Mouse (Mus musculus) MEL (cell line): ENCODE results near the gene Spsb1. TPM values are rescaled to one million over a fixed set of nuclear protein-coding genes. Genes with fewer than 3 reads are reported as not detected.

Experiments
- DNase-seq: peaks from one replicate; pipeline ENCODE4 v3.0.0; 2011; ENCODE audit warnings: low read depth, low spot score
- H3K27ac ChIP-seq: 2 replicates; pipeline ENCODE4 v1.5.1; 2012; ENCODE audit warnings: low read depth, mild to moderate bottlenecking, control low read depth, low read length, moderate library complexity; ENCODE audit not compliant: control insufficient read depth
- H3K27me3 ChIP-seq, 2 experiments: fragments of 150-350 bp in 1 of 2; sonication (generic) in 1 of 2; 2 replicates each; pipeline ENCODE4 v1.6.1; 2012; ENCODE audit warnings: low read length in 2 of 2, mild to moderate bottlenecking in 2 of 2, improper control_type of control experiment in 1 of 2, moderate library complexity in 1 of 2; ENCODE audit not compliant: insufficient read depth in 2 of 2, control insufficient read depth in 1 of 2
- H3K36me3 ChIP-seq, 2 experiments: 2 replicates each; pipeline ENCODE4 v1.6.1; 2012 to 2014; ENCODE audit warnings: low read length in 2 of 2, improper control_type of control experiment in 1 of 2, inconsistent platforms in 1 of 2, mild to moderate bottlenecking in 1 of 2; ENCODE audit not compliant: insufficient read depth in 2 of 2, control insufficient read depth in 1 of 2
- H3K4me1 ChIP-seq, 2 experiments: fragments of 150-350 bp in 1 of 2; sonication (generic) in 1 of 2; 2 replicates each; pipeline ENCODE4 v1.6.1; 2012; ENCODE audit warnings: low read length in 2 of 2, improper control_type of control experiment in 1 of 2, mild to moderate bottlenecking in 1 of 2; ENCODE audit not compliant: insufficient read depth in 2 of 2, control insufficient read depth in 1 of 2
- H3K4me3 ChIP-seq, 2 experiments: fragments of 150-350 bp in 1 of 2; sonication (generic) in 1 of 2; 2 replicates each; pipeline ENCODE4 v1.5.1; 2012; ENCODE audit warnings: low read depth in 2 of 2, low read length in 2 of 2, mild to moderate bottlenecking in 2 of 2, moderate library complexity in 2 of 2, control low read depth in 1 of 2, improper control_type of control experiment in 1 of 2; ENCODE audit not compliant: control insufficient read depth in 1 of 2, insufficient read depth in 1 of 2
- H3K79me2 ChIP-seq: 2 replicates; pipeline ENCODE4 v1.6.1; 2012; ENCODE audit warnings: mild to moderate bottlenecking, low read length, moderate library complexity; ENCODE audit not compliant: control insufficient read depth, poor library complexity, insufficient read depth
- H3K9ac ChIP-seq: 2 replicates; pipeline ENCODE4 v1.6.1; 2012; ENCODE audit warnings: low read depth, mild to moderate bottlenecking, control low read depth, low read length, moderate library complexity; ENCODE audit not compliant: control insufficient read depth, poor library complexity, severe bottlenecking
- H3K9me3 ChIP-seq: fragments of 150-350 bp; sonication (generic); replicated peaks from 2 replicates; pipeline ENCODE4 v1.6.1; 2012; ENCODE audit warnings: mild to moderate bottlenecking, low read length, improper control_type of control experiment, moderate library complexity; ENCODE audit not compliant: insufficient read depth
- BHLHE40 ChIP-seq: IDR thresholded peaks from 2 replicates; pipeline ENCODE4 v1.6.1; 2012; ENCODE audit warnings: low read depth, mild to moderate bottlenecking, inconsistent platforms, low read length, improper control_type of control experiment, borderline replicate concordance
- E2F4 ChIP-seq: IDR thresholded peaks from 2 replicates; pipeline ENCODE4 v1.6.1; 2011; ENCODE audit warnings: low read depth, low read length, improper control_type of control experiment, borderline replicate concordance
- ELF1 ChIP-seq: IDR thresholded peaks from 2 replicates; pipeline ENCODE4 v1.6.1; 2014; ENCODE audit warnings: low read depth, mild to moderate bottlenecking, inconsistent platforms, low read length, improper control_type of control experiment, moderate library complexity
- EP300 ChIP-seq, 2 experiments: IDR thresholded peaks; 2 replicates each; pipeline ENCODE4 v1.6.1; 2011; ENCODE audit warnings: improper control_type of control experiment in 2 of 2, low read length in 2 of 2, low read depth in 1 of 2, mild to moderate bottlenecking in 1 of 2
- GABPA ChIP-seq: IDR thresholded peaks from 2 replicates; pipeline ENCODE4 v1.6.1; 2012; ENCODE audit warnings: low read depth, mild to moderate bottlenecking, inconsistent platforms, low read length, improper control_type of control experiment, moderate library complexity
- GATA1 ChIP-seq: IDR thresholded peaks from 2 replicates; pipeline ENCODE4 v1.6.1; 2011; ENCODE audit warnings: low read depth, low read length, improper control_type of control experiment
- JUND ChIP-seq: IDR thresholded peaks from 2 replicates; pipeline ENCODE4 v1.6.1; 2011; ENCODE audit warnings: low read depth, mild to moderate bottlenecking, improper control_type of control experiment, low read length
- KAT2A ChIP-seq: conservative IDR thresholded peaks from 2 replicates; pipeline ENCODE4 v1.6.1; 2012; ENCODE audit warnings: low read depth, low read length, improper control_type of control experiment, inconsistent platforms
- MAX ChIP-seq: IDR thresholded peaks from 2 replicates; pipeline ENCODE4 v1.6.1; 2011; ENCODE audit warnings: low read length, improper control_type of control experiment
- MAZ ChIP-seq: IDR thresholded peaks from 2 replicates; pipeline ENCODE4 v1.6.1; 2012; ENCODE audit warnings: low read depth, mild to moderate bottlenecking, inconsistent platforms, low read length, improper control_type of control experiment
- MEF2A ChIP-seq: IDR thresholded peaks from 2 replicates; pipeline ENCODE4 v1.6.1; 2014; ENCODE audit warnings: low read depth, mild to moderate bottlenecking, inconsistent platforms, low read length, improper control_type of control experiment; ENCODE audit not compliant: poor library complexity, insufficient replicate concordance, severe bottlenecking; ENCODE audit errors: extremely low read depth
- MXI1 ChIP-seq: IDR thresholded peaks from 2 replicates; pipeline ENCODE4 v1.6.1; 2011; ENCODE audit warnings: mild to moderate bottlenecking, low read depth, low read length, improper control_type of control experiment
- MYC ChIP-seq: IDR thresholded peaks from 2 replicates; pipeline ENCODE4 v1.6.1; 2011; ENCODE audit warnings: low read depth, mild to moderate bottlenecking, low read length, improper control_type of control experiment, moderate library complexity
- NELFE ChIP-seq: IDR thresholded peaks from 2 replicates; pipeline ENCODE4 v1.6.1; 2011; ENCODE audit warnings: low read depth, low read length, improper control_type of control experiment
- POLR2A ChIP-seq, 2 experiments: IDR thresholded peaks; 2 replicates each; pipeline ENCODE4 v1.6.1; 2011 to 2012; ENCODE audit warnings: low read length in 2 of 2, mild to moderate bottlenecking in 2 of 2, control low read depth in 1 of 2, improper control_type of control experiment in 1 of 2, low read depth in 1 of 2, moderate library complexity in 1 of 2; ENCODE audit not compliant: control insufficient read depth in 1 of 2, insufficient read depth in 1 of 2, poor library complexity in 1 of 2
- POLR2AphosphoS5 ChIP-seq: IDR thresholded peaks from 2 replicates; pipeline ENCODE4 v1.6.1; 2012; ENCODE audit warnings: low read depth, borderline replicate concordance, mild to moderate bottlenecking, inconsistent platforms, low read length, moderate library complexity, mixed read lengths
- RAD21 ChIP-seq: IDR thresholded peaks from 2 replicates; pipeline ENCODE4 v1.6.1; 2011; ENCODE audit warnings: mild to moderate bottlenecking, low read depth, low read length, improper control_type of control experiment
- SMC3 ChIP-seq: IDR thresholded peaks from 2 replicates; pipeline ENCODE4 v1.6.1; 2011; ENCODE audit warnings: low read depth, low read length, improper control_type of control experiment
- TBP ChIP-seq: IDR thresholded peaks from 2 replicates; pipeline ENCODE4 v1.8.0; 2011; ENCODE audit warnings: low read depth, low read length, improper control_type of control experiment
- UBTF ChIP-seq: IDR thresholded peaks from 2 replicates; pipeline ENCODE4 v1.6.1; 2012; ENCODE audit warnings: low read depth, mild to moderate bottlenecking, inconsistent platforms, low read length, improper control_type of control experiment, moderate library complexity, borderline replicate concordance; ENCODE audit not compliant: insufficient read depth
- USF1 ChIP-seq: IDR thresholded peaks from 2 replicates; pipeline ENCODE4 v1.6.1; 2014; ENCODE audit warnings: low read depth, mild to moderate bottlenecking, inconsistent platforms, low read length, improper control_type of control experiment, moderate library complexity
- ZMIZ1 ChIP-seq: IDR thresholded peaks from 2 replicates; pipeline ENCODE4 v1.6.1; 2012; ENCODE audit warnings: low read depth, mild to moderate bottlenecking, inconsistent platforms, low read length, improper control_type of control experiment, moderate library complexity
- ZNF384 ChIP-seq: IDR thresholded peaks from 2 replicates; pipeline ENCODE4 v1.6.1; 2012; ENCODE audit warnings: low read depth, mild to moderate bottlenecking, inconsistent platforms, low read length, improper control_type of control experiment
- polyA plus RNA-seq, 2 experiments: library from polyadenylated mRNA; stranded (reverse) in 1 of 2; unstranded in 1 of 2; fragments of >175 nt in 1 of 2; fragments of >200 nt in 1 of 2; gene quantifications; 2 replicates each; pipeline versions ENCODE4 v1.2.1 to v1.2.4; 2012; ENCODE audit warnings: low replicate concordance in 2 of 2, low read depth in 1 of 2; ENCODE audit not compliant: insufficient read length in 2 of 2, insufficient read depth in 1 of 2, missing spikeins in 1 of 2
- total RNA-seq: library from RNA; depleted of rRNA; stranded (reverse); fragments of 300-350 nt; gene quantifications from 2 replicates; pipeline ENCODE4 v1.2.3, GENCODE M21; 2012

Spsb1 gene
- total and polyA plus RNA-seq, 3 experiments: 0.12 to 0.25 TPM; not detected in 1

DNA sequence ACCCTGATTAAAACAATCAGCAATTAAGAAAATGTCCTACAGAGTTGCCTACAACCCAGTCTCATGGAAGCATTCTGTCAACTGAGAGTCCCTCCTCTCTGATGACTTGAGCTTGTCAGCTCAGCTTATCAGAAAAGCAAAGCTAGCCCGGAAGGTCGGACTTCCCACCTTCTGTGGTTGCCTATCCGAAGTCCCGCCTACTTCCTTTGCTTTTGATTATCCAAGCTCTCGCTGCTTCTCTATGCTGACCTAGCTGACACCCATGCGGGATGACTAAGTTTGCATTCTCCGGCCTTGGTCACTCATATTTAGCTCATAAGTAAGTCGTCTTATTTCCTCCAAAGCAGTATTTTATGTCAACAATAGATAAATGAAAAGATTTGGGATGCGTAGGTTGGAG is 91.3 kb downstream of the Spsb1 start (continued):
- TF ChIP-seq JUND (no peak), ZMIZ1 (no peak), KAT2A (no peak), UBTF (no peak), SMC3 (no peak), POLR2AphosphoS5 (no peak), RAD21 (no peak), BHLHE40 (no peak), TBP (no peak), USF1 (no peak), MAZ (no peak), ZNF384 (no peak), E2F4 (no peak), ELF1 (0 out of 2 replicates have a peak, but pooled peaks have one; percentile 48), NELFE (no peak), MXI1 (0 out of 2 replicates have a peak, but pooled peaks have one; percentile 22), EP300 (IDR thresholded peaks at IDR 0.05; ENCODE audit: low read depth in 1 of 2, low read length in 2 of 2) (peak; percentile 43 to 50; a peak in 2 of 4 replicates), MYC (no peak), MEF2A (no peak)
- TF ChIP-seq, all 39 proteins: peak for 7

DNA sequence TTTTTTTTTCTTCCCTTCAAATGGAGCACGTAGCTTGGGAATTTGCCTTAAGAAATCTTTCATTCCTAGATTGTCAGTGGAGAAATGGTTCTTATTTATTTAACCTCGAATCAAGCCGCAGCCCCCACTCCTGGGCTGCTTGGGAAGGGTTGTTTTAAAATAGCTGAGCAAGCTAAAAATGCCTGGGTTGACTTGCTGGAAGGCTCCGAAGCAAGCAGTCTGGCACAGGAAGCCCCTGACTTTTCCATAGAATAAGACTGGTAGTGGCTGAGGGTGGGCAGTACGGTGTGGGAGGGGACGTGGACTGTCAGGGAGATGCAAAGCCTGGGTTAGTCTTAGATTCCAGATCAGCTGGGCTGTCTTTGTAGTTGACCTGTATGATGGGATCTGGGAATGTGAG is 94.5 kb downstream of the Spsb1 start:
- no peaks in the 10 kb centered on the region; a peak in 1 of 4 replicates for H3K27me3 ChIP-seq
- H3K9ac ChIP-seq: no peak overlapping the region
- no peak for TF ChIP-seq E2F4
- no peak for TF ChIP-seq ZNF384
- no peak for TF ChIP-seq GABPA
- no peak for TF ChIP-seq GATA1
- no peak for TF ChIP-seq POLR2A (IDR thresholded peaks at IDR 0.05; ENCODE audit: control insufficient read depth in 1 of 2, insufficient read depth in 1 of 2, low read depth in 1 of 2, low read length in 2 of 2, poor library complexity in 1 of 2)
- TF ChIP-seq POLR2AphosphoS5: no peak
- no peak for TF ChIP-seq MAX
- no peak for TF ChIP-seq MYC
- H3K36me3 ChIP-seq: peaks cover 0 to 7% of the 10 kb centered on the region in 2 experiments; a peak in 2 of 4 replicates
- H3K4me3 ChIP-seq: no peak overlapping the region
- no peak overlapping the region for H3K27ac ChIP-seq
- H3K79me2 ChIP-seq: no peaks in the 10 kb centered on the region
- H3K9me3 ChIP-seq: no peaks in the 10 kb centered on the region
- no peak for DNase-seq
- peaks cover 2 to 22% of the 10 kb centered on the region in 2 experiments; a peak in 3 of 4 replicates for H3K4me1 ChIP-seq
